Mouse (Mus musculus) thymus, postnatal 14 days (tissue): ENCODE measurements around the gene Fbxw2.
A peak's percentile ranks its signal among the peaks of the same experiment; 100 is the strongest.
"Not testable (repeated sequence)": the region's sequence is repeated elsewhere in the genome, so short reads cannot be mapped to it uniquely, and the experiment has no call there.

Experiments used
- DNase-seq: peaks from one replicate; pipeline ENCODE4 v3.0.0; 2021

The Fbxw2 gene

GRCm38 (mm10) chr2:34771368-34772226 is 54.5 kb downstream of the Fbxw2 start, which contains the start of gene Hspa5:
Gene Hspa5, plus strand, starts transcription at chr2:34771970.
- peak; percentile 98 for DNase-seq

GRCm38 (mm10) chr2:34770951-34771350 is 55.2 kb downstream of the Fbxw2 start:
- no peak for DNase-seq

GRCm38 (mm10) chr2:34770049-34770448 is 56.1 kb downstream of the Fbxw2 start:
- no peak for DNase-seq

- no peak for DNase-seq
Observed at GRCm38 (mm10) chr2:34764801-34765200, 61.3 kb downstream of the Fbxw2 start.

- DNase-seq, result no peak
Observed at GRCm38 (mm10) chr2:34762872-34763271, 63.2 kb downstream of the Fbxw2 start.

GRCm38 (mm10) chr2:34762174-34762573 is 63.9 kb downstream of the Fbxw2 start:
- DNase-seq, result no peak

GRCm38 (mm10) chr2:34761272-34761671 is 64.8 kb downstream of the Fbxw2 start:
- not testable (repeated sequence) for DNase-seq

GRCm38 (mm10) chr2:34757341-34757740 is 68.8 kb downstream of the Fbxw2 start:
- DNase-seq, result no peak

GRCm38 (mm10) chr2:34754551-34755358 is 71.4 kb downstream of the Fbxw2 start, which contains the start of gene Gapvd1:
Gene Gapvd1, minus strand, starts transcription at chr2:34755232.
- DNase-seq, result peak; percentile 56
